Mouse (Mus musculus) forebrain, postnatal 0 days (tissue): ENCODE measurements at regions not wholly inside any gene's neighbourhood (a gene's known extent, or its start where the extent isn't known, plus 50 kb on each side); places are given as distances from the start of the nearest gene placed in this dataset.

Experiments
- ATAC-seq: fragments of 200-750 bp; cut with Nextera tagmentation; 2 replicates; pipeline ENCODE4 v1.8.0; 2017; ENCODE audit warnings: mild to moderate bottlenecking, moderate library complexity
- DNase-seq: peaks from one replicate; pipeline ENCODE4 v3.0.0-alpha.2; 2015
- H3K27ac ChIP-seq: fragments of 300-500 bp; sonication (generic); 2 replicates; pipeline ENCODE4 v1.5.1; 2014; ENCODE audit warnings: low read depth, mild to moderate bottlenecking, antibody characterized with exemption, low read length, moderate library complexity, mixed read lengths
- H3K27me3 ChIP-seq: fragments of 300-500 bp; sonication (generic); 2 replicates; pipeline ENCODE4 v1.6.1; 2014; ENCODE audit warnings: mild to moderate bottlenecking, low read length, mixed read lengths; ENCODE audit not compliant: insufficient read depth
- H3K36me3 ChIP-seq: fragments of 300-500 bp; sonication (generic); 2 replicates; pipeline ENCODE4 v1.6.1; 2014; ENCODE audit warnings: mild to moderate bottlenecking, moderate library complexity; ENCODE audit not compliant: insufficient read depth
- H3K4me1 ChIP-seq: fragments of 300-500 bp; sonication (generic); 2 replicates; pipeline ENCODE4 v1.6.1; 2014; ENCODE audit warnings: antibody characterized with exemption; ENCODE audit not compliant: insufficient read depth
- H3K4me2 ChIP-seq: fragments of 300-500 bp; sonication (generic); 2 replicates; pipeline ENCODE4 v1.6.1; 2014; ENCODE audit warnings: low read depth, mild to moderate bottlenecking, moderate library complexity
- H3K4me3 ChIP-seq: fragments of 300-500 bp; sonication (generic); 2 replicates; pipeline ENCODE4 v1.5.1; 2014; ENCODE audit warnings: low read depth, low read length, mixed read lengths
- H3K9ac ChIP-seq: fragments of 300-500 bp; sonication (generic); 2 replicates; pipeline ENCODE4 v1.6.1; 2014; ENCODE audit warnings: mild to moderate bottlenecking
- H3K9me3 ChIP-seq: fragments of 300-500 bp; sonication (generic); 2 replicates; pipeline ENCODE4 v1.6.1; 2016; ENCODE audit warnings: low read length
- CTCF ChIP-seq: sonication (generic); IDR thresholded peaks from 2 replicates; pipeline ENCODE4 v1.5.1; 2016; ENCODE audit warnings: antibody characterized with exemption, control low read depth, low read depth
- WGBS: fragments of 180-500 bp; shearing (Covaris S2); extraction: QIAGEN DNeasy Blood & Tissue Kit; methylation state at CpG from one replicate; pipeline ENCODE4 v1.1.7; 2014; 5-methylcytosine and 5-hydroxymethylcytosine counted together

DNA sequence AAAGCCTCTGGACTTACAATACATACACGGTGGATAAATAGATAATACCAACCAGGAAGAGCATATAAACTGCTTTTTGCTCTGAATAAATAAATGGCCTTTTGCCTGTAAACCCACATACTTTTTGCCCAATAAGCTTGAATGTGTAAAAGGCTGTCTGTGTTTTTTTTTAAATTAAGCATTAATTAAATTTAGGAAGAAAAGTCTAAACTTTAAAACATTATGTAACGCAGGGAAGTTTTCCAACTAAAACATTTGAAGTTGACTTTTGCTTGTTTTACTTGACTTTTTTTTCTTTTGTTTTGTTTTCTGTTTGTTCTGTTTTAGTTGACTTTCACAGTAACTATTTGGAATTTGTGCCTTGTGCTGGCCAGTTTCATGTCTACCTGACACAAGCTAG is 60.7 kb upstream of the Gm47985 start:
- Histone ChIP-seq H3K9me3 (no peaks in the 10 kb centered on the region), H3K36me3 (no peaks in the 10 kb centered on the region), H3K4me1 (no peaks in the 10 kb centered on the region), H3K27me3 (no peaks in the 10 kb centered on the region), H3K4me3 (no peak overlapping the region), H3K4me2 (no peak overlapping the region), H3K9ac (no peak overlapping the region), H3K27ac (no peak overlapping the region)
- 94% methylated on average over 2 of the region's 2 CpGs for WGBS
- no peak for TF ChIP-seq CTCF
- ATAC-seq (no peak), DNase-seq (no peak)

DNA sequence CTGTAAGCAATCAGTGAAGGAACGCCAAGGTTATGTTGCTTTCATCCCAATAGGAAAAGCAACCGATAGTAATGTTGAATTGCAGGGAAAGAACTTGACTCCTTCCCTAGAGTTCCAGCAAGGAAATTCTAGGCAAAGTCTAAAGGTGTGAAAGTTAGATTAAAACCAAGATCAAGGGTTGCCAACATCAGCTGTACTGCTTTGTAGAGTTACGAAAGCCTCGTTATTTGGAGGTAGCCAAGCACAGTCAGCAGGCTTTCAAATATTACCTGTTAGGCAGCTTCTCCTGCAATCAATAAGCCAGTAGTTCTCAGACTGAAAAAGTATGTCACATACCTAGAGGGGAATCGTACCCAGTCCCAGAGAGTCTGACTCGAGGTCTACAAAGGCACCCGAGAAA is 58.4 kb upstream of the Gm47985 start:
- H3K4me2 ChIP-seq, result no peak overlapping the region
- no peak for TF ChIP-seq CTCF
- H3K27ac ChIP-seq, result no peak overlapping the region
- no peak overlapping the region for H3K4me3 ChIP-seq
- H3K4me1 ChIP-seq, result no peaks in the 10 kb centered on the region
- no peaks in the 10 kb centered on the region for H3K36me3 ChIP-seq
- no peak overlapping the region for H3K9ac ChIP-seq
- ATAC-seq (no peak), DNase-seq (no peak)
- no peaks in the 10 kb centered on the region for H3K9me3 ChIP-seq
- 93% methylated on average over 7 of the region's 7 CpGs for WGBS
- H3K27me3 ChIP-seq, result no peaks in the 10 kb centered on the region

DNA sequence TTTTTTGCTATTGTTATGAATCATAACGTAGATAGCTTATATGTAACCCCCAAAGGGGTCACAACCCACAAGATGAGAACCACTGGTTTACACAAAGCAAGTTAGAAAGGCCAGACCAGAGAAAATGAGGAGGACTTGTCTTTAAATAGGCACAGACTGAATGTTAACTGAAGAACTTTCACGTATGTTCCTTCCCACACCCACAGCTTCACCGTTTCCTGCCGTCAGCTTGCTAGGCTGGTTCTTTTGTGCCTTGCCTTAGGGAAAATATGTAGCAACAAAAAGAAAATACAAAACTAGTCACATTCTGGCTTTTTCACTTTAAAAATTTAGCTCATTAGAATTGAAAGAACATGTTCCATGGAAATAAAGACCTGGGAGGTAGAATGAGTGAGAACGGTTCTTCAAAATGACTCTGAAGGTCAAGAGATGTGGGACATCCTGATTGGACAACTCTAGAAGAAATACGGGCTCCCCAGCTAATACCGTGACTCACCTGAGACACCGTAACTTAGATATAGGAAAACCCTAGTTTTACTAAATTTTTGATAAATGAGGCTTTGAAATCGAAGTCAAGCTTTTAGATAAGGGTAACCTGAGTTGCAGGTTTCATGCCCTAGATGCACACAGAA is 57.2 kb upstream of the Gm47985 start:
- Histone ChIP-seq H3K4me3 (no peak overlapping the region), H3K36me3 (no peaks in the 10 kb centered on the region), H3K27ac (no peak overlapping the region), H3K9me3 (no peaks in the 10 kb centered on the region), H3K4me2 (no peak overlapping the region), H3K9ac (no peak overlapping the region), H3K27me3 (no peaks in the 10 kb centered on the region), H3K4me1 (no peaks in the 10 kb centered on the region)
- 89% methylated on average over 9 of the region's 9 CpGs for WGBS
- DNase-seq (no peak), ATAC-seq (no peak)
- TF ChIP-seq CTCF, result no peak

DNA sequence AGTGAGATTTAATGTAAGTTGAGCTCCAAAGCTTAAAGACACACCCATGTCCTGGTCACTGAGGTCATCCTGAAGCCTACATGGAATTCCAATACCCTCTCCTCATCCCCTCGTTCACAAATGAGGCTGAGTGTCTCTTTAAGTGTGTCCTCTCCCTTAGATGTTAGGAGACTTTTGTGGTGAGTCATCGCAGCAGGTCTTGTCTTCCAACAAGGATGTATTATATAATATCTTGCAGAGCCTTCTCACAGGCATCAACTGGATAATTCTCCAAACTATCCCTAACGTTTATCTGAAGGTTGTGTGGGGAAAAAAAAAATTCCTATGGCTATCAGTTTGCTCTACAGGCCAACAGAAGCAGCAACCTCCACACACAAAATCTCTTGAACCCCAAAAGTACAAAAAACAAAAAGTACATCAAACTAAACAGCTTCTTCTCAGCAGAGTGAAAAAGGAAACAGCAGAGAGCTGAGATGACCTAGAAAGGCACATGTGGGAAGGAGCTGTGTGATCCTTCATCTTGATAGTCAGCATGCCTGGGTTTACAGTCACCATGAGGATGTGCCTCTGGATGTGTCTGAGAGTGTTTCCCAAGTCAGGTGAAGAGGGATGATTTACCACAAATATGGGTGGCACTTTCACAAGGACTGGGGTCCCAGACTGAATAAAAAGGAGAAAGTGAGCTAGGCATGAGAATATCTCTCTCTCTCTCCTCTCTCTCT is 56.4 kb upstream of the Gm47985 start:
- TF ChIP-seq CTCF, result no peak
- 73% methylated on average over 3 of the region's 3 CpGs for WGBS
- DNase-seq (no peak), ATAC-seq (no peak)
- no peak overlapping the region for H3K27ac ChIP-seq
- no peaks in the 10 kb centered on the region for H3K36me3 ChIP-seq
- H3K4me3 ChIP-seq, result no peak overlapping the region
- no peaks in the 10 kb centered on the region for H3K4me1 ChIP-seq
- H3K9me3 ChIP-seq, result no peaks in the 10 kb centered on the region
- H3K4me2 ChIP-seq, result no peak overlapping the region
- no peaks in the 10 kb centered on the region for H3K27me3 ChIP-seq
- H3K9ac ChIP-seq, result no peak overlapping the region

DNA sequence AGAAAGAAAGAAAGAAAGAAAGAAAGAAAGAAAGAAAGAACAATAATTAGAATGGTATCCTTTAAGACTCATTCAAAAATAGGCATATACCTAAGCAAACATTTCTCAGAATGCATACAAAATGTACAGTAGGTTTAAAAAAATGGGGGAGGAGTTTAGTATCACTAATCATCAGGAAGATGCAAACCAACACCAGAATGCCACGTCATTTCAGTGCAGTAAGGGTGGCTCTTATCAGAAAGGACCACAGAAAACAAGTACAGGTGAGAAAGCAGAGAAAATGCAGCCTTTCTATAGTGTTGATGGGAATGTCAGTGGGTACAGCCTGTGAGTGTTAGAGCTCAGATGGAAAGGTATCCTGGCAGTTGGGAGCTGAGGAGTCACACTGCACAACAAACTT is 55.6 kb upstream of the Gm47985 start:
- no peak for TF ChIP-seq CTCF
- WGBS, result 72% methylated on average over 1 of the region's 1 CpGs

DNA sequence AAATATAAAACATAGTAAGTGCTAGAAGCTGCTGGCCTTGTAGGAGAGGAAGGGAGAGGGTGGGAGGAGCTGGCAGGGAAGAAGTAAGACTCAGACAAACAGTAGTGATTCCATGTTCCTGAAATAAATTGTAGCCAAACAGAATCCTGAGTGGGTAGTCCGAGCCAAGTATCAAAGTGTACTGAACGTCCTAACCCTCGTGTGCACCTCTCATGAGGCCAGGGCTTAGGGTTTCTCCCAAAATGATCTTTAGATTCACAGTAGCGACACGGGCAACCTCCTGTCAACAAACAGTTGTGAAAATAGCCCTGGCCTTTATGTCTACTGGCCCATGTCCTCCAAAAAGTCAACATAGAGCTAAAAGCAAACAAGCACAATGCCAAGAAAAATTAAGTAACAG is 54.3 kb upstream of the Gm47985 start:
- ATAC-seq, result no peak
- WGBS, result 80% methylated on average over 5 of the region's 5 CpGs

More for the DNA sequence above, 55.6 kb upstream of the Gm47985 start:
- Histone ChIP-seq H3K9ac (no peak overlapping the region), H3K36me3 (no peaks in the 10 kb centered on the region), H3K4me1 (no peaks in the 10 kb centered on the region), H3K27me3 (no peaks in the 10 kb centered on the region), H3K27ac (no peak overlapping the region), H3K4me2 (no peak overlapping the region), H3K4me3 (no peak overlapping the region), H3K9me3 (no peaks in the 10 kb centered on the region)
- DNase-seq (no peak), ATAC-seq (no peak)

DNA sequence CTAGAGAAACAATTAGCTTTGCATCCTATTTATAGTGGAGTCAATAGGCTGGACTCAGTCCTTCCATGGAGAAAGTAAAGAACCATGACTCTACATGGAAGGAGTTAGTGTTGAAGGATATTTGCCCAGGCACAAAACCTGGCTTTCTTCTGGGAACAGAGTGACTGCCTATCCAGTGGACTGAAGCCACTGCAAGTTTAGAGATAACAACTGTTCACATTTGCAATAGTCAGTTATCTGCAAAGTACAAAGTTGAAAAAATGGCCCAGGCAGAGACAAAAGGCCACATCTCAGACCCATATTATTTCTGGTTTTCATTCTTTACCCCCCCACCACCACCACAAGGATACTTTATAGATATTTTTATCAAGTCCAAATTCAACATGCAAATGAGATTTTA is 53.4 kb upstream of the Gm47985 start:
- H3K4me3 ChIP-seq, result no peak overlapping the region
- no peaks in the 10 kb centered on the region for H3K9me3 ChIP-seq
- no peak for TF ChIP-seq CTCF
- ATAC-seq, result no peak
- no peaks in the 10 kb centered on the region for H3K4me1 ChIP-seq
- no peak overlapping the region for H3K4me2 ChIP-seq
- no peaks in the 10 kb centered on the region for H3K36me3 ChIP-seq
- H3K9ac ChIP-seq, result no peak overlapping the region
- DNase-seq, result no peak
- H3K27ac ChIP-seq, result no peak overlapping the region
- H3K27me3 ChIP-seq, result no peaks in the 10 kb centered on the region

More for the DNA sequence above, 54.3 kb upstream of the Gm47985 start:
- TF ChIP-seq CTCF, result no peak
- no peak overlapping the region for H3K4me2 ChIP-seq
- H3K9ac ChIP-seq, result no peak overlapping the region
- no peak overlapping the region for H3K4me3 ChIP-seq
- DNase-seq, result no peak
- H3K27me3 ChIP-seq, result no peaks in the 10 kb centered on the region
- no peaks in the 10 kb centered on the region for H3K9me3 ChIP-seq
- no peaks in the 10 kb centered on the region for H3K4me1 ChIP-seq
- H3K36me3 ChIP-seq, result no peaks in the 10 kb centered on the region
- no peak overlapping the region for H3K27ac ChIP-seq
